Mouse (Mus musculus) 416B (cell line): ENCODE data around the gene Myh8.

Source experiments
- DNase-seq: peaks from one replicate; pipeline ENCODE4 v3.0.0; 2011; ENCODE audit warnings: low read depth

Myh8 gene

DNA sequence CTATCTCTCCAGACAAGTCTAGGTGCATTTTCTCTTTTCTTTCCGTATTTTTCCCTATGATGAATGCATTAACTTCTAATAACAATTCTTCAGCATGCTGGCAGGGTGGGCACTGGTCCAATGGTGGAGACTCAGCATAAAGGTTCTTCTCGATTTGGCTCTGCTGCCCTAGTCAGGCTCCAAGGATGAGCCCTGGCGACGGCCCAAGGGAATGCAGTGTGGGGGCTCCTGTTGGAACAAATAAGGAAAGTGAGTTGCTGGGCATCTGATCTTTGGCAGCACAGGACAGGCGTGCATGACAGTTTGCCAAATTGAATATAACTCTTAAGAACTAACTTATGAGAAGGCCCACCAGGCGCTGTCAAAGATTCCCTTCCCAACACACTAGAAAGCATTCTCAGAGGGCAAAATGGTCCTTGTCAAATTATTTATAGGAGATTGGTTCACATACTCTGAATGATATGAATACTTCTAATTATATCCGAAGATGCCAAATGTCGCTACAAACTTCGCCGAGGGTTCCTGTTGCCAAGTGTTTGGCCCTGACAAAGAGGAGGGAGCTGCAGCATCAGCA is at the start of gene Myh8:
Gene Myh8, plus strand, starts transcription at position 524 of the 574 bp plus-strand sequence.
- no peak for DNase-seq

DNA sequence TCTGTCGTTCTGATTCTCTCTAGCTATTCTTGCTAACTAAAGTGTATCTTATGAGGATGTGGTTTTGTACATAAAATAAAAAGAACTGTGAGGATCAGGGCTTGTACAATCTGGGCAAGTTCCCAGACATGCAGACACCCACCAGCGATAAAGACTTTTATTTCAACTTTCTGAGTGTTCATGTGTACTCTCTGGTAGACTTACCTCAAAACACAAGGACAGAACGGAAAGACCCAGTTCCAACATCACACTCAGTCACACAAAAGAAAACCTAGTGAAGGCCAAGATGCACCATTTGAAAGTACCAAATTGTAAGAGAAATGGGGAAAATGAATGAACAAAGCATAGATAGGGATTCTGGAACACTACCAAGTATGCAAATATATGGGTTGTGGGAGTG is 48.2 kb upstream of the Myh8 start:
- DNase-seq = no peak

DNA sequence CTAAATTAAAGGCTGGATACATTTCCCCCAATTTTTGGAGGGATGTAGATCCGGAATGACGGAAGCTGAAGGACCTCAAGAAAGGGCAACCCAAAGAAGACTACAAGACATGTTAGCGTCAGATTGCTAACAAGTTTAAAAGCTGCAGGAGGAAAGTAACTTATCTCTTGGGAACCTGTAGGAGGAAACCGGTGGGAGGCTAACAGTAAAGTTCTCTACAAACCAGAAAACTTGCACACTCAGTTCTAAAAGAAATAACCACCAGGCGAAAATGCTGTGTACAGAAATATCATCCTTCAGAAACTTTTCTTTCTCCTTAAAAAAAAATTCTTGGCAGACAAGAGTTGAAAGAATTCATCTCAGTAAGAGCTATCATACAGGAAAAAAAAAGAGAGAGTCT is 47.8 kb upstream of the Myh8 start:
- DNase-seq = no peak

DNA sequence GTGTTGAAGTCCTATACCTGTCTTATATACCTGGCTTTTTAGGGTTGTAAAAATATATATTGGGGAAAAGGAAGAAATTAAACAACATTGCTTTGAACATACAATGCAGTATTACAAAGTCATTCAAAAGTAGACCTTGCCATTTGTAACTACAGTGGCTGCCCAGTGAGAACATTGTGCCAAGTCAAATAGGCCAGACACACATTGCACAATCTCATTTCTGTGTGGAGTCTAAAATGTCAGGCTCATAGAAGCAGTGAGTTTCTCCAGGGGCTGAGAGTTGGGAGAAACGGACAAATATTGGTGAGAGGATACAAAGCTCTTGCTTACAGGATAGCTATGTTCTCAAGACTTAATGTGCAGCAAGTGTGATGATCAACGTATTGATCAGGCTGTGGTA is 47.0 kb upstream of the Myh8 start:
- DNase-seq = no peak

DNA sequence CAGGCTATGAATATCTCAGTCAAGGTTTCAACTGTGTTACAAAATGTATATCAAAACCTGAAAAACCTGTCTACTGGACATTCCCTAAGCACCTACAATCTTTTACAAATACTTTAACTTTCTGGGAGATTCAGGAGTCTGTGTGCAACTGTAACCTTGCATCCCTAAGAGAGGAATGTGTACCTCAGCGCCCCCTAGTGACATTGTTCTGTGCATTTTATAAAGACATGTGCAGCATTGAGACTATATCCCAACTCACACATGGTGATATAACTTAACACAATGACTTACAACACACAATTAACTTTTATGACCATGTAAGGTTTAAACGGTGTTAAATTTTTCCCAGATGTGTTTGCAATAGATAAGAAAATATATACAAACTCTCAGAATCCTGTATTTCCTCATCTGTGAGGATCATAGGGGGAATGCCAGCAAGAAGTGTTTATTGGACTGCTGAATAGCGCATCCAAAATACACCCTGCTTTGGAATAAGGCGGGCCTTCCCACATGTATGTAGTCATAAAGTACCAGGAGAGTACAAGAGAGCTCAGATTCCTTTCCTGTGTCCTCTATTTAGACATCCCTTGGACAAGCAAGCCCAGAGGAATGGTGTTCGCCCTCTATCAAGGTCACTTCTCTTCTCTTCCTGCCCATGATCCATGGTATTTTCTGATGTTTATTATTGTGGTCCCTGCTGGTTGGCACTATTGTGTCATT is 41.1 kb upstream of the Myh8 start:
- DNase-seq = peak; percentile 48

DNA sequence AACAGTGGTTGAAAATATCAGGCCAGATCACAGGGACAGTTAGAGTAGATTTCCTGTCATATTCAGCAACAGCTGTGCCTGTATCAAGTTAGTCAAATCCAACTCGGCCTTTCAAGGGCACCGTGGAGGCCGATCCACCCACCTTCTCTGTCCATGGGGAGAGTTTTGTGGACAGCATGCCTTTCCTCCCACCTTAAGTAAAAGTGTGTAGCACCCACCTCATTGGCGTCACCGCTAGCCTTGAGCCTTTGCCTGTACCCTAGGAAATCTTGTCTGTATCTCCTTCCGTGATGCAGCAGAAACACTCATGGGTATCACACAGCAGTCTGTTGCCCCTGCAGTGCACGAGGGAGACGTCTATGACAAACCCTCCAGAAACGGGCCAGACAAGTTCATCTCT is 40.1 kb upstream of the Myh8 start:
- DNase-seq = no peak

DNA sequence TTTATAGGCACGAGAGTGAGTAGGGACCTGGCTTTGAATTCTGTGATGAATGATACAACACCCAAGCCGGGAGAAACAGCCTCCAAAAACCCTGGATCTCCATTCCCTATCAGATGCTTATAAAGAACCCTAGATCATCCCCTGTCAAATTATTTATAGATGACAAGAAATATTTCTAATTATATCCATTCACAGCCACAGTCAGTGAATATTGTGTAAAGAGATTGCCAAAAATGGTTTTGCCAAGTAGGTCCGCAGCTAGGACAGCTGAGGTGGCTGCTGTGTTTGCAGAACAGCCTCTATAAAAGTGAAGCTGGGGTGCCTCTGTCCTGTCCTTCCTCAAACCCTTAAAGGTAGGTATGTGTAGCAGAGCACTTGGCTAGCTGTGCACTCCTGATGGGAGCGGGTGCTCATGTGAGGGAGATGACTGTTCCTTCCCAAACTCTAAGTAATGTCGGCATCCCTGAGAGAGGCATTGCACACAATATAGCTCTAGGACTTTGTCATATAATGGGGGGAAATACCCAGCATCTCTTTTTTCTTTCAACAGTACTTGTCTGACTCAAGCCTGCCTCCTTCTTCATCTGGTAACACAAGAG is 39.3 kb upstream of the Myh8 start, which contains the start of gene Myh4:
Gene Myh4, plus strand, starts transcription at position 549 of the 599 bp plus-strand sequence.
- no peak for DNase-seq

DNA sequence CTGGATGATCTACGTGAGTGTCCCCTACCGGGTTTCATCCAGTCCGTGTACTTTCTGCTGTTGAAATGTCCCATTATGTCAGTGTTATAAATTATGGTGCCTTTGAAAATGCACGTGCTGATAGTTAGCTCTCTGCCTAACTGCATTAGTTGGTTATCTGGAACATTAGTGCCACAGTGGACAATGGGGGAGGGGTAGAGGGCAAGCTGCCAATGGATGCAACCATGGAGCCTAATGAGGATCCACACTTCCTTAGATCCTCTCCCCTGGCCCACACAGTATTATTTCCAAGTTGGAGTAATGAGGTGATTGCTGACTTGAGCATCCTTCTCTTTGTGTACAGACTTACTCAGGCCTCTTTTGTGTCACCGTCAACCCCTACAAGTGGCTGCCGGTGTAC is 35.9 kb upstream of the Myh8 start:
- DNase-seq = no peak

DNA sequence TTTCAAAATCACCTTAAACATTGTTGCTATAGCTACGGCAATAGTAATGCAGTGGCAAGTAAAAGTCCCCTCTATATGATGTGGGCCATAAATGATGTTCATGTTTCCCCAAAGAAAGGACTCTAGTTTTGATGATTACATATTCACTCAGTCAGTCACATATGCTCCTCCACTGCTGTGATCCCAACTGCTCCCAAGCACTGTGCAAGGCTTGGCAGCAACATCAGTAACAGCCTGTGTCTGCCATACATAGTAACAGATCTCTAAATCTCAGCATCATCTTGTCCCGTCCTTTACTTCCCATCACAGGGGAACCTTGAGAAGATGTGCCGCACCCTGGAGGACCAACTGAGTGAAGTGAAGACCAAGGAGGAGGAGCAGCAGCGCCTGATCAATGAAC is 23.2 kb upstream of the Myh8 start:
- no peak for DNase-seq

DNA sequence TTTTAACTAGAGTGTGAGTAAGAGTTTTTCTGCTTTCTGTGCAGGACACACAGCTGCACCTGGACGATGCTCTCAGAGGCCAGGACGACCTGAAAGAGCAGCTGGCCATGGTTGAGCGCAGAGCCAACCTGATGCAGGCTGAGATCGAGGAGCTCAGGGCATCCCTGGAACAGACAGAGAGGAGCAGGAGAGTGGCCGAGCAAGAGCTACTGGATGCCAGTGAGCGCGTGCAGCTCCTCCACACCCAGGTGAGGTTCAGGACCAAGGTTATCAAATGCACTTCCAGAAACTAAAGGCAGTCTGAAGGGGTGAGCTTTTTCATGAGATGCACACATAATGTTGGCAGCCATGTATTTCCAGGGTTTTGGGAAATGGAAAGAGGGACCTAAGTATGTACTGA is 19.9 kb upstream of the Myh8 start:
- DNase-seq = no peak

DNA sequence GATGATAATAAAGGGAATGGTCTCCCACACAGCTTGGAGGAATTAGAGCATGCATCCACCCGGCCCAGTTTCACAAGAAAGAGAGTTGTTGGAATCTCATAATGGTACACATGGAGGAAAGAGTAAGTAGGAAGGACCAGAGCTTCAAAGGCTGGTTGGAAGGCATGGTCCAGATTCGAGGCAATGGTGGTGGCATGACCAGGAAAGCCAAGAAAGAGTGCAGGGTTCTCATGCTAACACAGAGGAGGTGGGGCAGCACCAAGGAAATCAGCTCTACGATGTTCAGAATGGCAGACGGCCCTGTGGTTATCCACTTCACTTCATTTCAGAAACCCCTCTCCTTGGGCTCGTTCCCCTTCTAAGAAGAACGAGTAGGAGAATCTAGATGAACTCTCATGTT is 16.0 kb upstream of the Myh8 start:
- no peak for DNase-seq

DNA sequence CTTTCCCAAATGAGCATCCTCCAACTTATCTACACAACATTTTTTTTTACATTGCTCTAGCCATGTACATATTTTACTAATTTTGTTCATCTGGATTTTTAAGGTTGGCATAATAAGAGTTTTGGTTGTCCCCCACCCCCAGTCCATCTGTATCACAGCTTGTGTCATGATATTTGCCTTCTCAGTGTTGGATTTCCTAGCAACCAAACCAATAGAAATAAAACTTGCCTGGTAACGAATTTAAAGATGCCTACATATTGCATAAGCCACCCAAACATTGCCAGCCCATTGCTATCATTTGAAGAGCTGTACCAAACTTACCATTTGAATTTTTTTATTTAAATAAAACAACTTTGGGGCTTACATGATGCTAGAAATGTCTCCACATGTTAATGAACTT is 16.5 kb downstream of the Myh8 start:
- DNase-seq = no peak

DNA sequence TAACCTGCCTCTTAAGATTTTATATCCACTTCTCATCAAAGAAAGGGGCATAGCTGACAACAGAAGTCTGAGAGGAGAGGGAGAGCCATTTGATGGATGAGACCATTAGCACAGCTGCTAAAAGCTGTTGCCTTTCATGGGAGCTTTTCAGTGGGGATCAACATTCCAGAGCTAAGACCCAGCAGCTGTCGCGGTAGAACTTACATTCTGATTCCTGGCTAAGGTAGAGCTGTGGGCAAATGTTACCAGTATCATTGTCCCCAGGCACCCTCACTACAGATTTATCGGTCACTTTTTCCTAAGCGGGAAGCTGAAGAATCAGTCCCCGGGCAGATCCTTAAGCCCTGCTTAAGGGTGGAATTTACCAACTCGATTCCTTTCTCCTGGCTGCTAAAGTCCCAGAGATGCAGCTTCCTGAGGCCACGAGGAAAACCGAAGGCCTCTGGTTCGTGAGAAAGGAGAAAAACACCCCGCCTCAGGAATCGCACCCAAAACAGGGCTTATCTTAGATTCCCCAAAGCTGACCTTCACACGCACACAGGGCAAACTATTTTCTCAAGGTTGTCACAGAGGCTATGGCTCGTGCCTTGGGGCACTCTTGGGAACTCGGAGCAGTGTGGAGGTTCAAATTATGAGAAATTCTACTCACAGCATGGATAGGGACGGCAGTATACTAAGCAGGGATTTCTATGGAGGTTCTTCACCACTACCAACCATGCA is 37.0 kb downstream of the Myh8 start:
- DNase-seq = no peak

DNA sequence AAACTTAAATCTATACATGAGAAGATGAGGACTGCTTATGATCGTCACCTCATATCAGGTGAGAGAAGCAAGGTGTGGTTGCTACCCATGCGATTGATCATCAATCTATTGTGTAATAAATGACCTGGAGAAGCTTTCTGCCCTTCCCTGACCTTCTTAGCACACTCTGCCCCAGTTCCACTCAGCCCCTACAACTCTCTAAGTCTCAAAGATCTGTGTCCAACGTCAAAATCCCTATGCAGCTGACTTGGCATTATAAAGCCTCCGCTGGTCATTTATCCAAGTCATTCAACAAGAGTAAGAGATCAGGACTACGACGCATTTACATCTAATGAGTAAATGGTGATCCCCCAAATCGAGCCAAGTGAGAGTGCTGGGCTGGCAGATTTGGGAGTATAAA is 44.4 kb downstream of the Myh8 start, which contains the start of gene Myh13:
Gene Myh13, plus strand, starts transcription at position 301 of the 400 bp plus-strand sequence.
- no peak for DNase-seq

DNA sequence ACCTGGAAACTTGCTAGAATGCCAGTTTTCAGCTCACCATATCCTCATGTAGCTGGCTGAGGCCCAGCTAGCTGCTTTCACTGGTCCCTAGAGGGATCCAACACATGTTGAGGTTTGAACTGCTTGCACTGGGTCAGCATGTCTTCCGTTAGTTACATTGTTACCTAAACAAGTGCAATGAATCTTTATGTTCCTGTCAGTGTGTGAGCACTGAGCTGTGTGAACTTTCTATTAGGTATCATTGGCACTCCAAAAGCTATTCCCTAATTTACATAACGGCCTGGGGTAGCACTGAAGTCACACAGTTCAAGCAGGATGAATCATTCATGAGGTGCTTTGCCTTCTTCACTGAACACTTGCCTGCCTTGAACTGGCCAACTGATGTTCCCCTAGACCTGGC is 49.6 kb downstream of the Myh8 start:
- DNase-seq = no peak

DNA sequence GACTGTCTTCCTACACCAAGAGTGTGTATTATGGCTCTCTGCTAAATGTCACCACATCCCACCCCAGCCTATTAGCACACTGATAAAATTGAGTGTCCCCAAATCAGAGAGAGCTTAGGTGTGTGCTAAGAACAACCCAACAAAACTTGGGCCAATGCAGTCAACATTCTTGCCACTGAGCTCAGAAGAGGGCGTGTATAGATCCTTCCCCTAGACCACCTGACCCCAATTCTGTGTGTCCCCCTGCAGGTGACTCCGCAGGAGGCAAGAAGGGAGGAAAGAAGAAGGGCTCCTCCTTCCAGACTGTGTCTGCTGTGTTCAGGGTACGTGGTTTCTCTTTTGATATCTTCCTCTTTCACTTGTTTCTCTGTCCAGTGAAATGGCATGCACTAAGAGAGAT is 67.6 kb downstream of the Myh8 start:
- no peak for DNase-seq

DNA sequence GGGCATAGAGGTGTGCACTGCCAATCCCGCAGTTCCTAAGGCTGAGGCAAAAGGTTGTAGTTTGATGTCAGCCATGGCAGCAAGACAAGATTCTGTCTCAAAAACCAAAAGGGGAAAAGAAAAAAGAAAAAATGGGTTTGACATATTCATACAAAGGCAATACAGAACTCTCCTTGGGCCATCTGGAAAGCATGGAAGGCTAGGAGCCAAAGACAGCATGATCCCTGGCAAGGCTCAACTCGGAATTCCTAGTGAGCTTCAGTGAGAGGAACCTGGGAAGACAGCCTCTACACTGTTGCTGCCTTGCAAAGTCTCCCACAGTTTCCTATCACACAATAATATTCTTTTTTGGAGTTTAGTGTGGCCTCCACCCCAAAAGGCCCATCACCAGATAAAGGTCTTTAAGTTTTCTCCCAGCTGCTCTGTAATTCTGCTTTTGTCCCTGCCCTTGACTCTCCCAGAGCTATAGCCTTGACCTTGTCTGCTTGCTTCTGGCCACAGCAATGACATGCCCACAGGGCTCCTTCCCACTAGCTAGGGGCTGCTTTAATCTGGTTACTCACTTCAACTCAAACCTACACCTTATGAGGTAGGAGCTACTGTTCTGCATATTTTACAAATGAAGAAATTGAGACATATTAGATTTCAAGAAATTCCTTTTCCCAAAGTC is 68.4 kb downstream of the Myh8 start:
- DNase-seq = no peak

DNA sequence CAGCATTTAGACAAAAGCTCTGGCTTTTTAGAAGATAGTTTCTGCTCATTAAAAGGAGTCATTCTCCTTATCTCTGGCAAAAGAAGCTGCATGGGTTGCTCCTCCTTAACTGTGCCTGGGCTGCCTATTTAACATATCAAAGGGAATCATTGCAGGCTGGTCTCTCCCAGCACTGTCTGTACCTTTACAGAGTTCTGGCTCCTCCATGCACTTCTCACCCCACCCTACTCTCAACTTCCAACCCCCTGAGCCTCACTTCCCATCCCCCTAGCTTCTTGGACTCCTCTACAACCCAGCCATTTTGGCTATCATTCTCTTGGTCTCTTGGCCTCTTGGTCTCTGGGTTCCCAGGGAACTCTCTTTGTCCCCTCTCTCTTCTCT is 68.9 kb downstream of the Myh8 start:
- no peak for DNase-seq

DNA sequence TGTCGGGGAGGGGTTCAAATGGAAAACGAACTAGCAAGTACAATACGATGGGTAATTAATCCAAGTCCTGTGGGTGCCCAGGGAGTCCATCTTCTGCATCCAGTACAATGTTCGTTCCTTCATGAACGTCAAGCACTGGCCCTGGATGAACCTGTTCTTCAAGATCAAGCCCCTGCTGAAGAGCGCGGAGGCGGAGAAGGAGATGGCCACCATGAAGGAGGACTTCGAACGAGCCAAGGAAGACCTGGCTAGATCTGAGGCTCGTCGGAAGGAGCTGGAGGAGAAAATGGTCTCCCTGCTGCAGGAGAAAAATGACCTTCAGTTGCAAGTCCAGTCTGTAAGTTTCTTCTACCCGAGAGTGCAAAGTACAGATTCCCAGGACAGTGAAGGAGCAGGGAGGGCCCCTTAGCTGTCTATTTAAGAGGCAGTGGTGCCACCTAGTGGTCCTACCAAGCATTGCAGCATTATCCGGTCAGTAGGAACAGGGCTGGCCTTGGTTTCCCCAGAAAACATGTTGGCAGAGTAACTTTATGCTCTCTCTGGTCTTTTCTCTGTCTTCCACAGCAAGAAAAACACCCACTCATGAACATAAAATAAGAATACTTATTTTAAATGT is 73.3 kb downstream of the Myh8 start:
- DNase-seq = peak; percentile 61

DNA sequence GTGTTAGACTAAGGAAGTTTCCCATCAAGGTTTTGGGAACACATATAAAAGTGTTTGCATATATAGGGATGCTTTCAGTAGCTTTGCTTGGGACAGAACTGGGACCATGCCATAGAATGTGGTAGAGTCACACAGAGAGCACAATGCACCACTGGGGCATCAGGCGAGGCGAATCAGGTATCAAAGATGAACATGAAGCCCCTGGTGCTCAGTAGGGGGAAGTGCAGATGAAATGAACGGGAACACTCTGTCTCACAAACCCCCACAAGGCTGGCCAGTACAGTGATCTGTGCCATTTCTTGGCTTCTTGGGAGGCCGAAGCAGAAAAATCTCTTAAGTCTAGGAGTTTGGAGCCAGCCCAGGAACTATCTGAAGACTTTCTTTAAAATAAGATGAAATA is 76.1 kb downstream of the Myh8 start:
- no peak for DNase-seq

DNA sequence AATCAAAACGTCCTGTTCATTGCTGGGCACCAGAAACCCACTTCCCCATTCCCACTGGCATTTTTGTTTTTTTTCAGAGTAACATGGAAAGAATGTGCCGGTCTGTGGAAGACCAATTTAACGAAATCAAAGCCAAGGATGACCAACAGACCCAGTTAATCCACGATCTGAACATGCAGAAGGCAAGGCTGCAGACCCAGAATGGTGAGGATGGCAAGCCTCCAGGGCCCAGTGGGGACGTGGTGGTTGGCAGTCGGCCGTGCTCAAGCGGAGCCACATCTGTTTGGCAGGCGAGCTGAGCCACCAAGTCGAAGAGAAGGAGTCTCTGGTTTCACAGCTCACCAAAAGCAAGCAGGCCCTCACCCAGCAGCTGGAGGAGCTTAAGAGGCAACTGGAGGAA is 81.1 kb downstream of the Myh8 start:
- no peak for DNase-seq
